Mouse (Mus musculus) retina, postnatal 1 day (tissue): Measurements from ENCODE around the gene Prtn3.
A peak's percentile ranks its signal among the peaks of the same experiment; 100 is the strongest.

Source experiments
- DNase-seq: peaks from one replicate; pipeline ENCODE4 v3.0.0-alpha.2; 2012

The Prtn3 gene

DNA sequence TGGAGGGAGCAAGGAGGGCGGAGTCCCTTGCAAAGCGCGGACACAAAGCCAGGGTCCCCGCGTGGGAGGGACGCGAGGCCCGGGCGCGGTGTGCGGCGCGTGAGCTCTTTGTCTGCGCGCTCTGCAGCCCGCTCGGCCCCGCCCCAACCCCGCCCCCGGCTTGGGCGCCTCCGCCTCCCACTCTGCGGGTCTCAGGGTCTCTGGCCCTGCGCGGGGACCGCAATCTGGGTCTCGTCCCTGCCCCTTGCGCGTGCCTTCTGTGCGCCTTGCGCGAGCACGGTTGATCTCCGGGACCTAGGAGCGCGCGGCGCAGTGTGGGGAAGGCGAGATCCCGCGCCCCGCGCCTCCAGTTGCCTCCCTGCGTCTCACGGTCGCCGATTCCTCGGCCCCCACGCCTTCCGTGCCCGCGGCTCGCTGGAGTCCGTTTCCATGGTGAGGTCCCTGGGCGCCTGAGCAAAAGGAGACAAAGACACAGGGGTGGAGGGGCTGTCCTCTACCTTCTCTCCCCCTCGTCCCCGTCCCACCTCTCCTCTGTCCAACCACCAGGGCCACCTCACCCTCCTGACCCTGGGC, at the start of gene Prtn3, which contains the start of gene Plppr3:
Gene Prtn3, plus strand, starts transcription at position 187 of the 573 bp plus-strand sequence.
Gene Plppr3, minus strand, starts transcription at position 345 of the 573 bp plus-strand sequence.
- peak; percentile 93 for DNase-seq

DNA sequence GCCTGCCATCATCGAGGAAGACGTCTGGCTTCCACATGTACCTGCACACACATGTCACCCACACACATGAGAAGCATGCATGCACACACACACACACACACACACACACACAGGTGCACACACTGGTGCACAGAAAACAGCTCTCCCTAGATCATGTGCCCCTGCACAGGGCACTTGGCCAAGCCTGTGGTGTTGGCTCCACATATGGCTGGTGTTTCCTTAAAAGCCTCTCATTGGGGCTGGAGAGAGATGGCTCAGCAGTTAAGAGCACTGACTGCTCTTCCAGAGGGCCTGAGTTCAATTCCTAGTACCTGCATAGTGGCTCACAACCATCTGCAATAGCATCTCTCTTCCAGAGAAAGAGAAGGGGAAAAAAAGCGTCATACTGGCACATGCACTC, 42.7 kb upstream of the Prtn3 start:
- DNase-seq, result no peak

DNA sequence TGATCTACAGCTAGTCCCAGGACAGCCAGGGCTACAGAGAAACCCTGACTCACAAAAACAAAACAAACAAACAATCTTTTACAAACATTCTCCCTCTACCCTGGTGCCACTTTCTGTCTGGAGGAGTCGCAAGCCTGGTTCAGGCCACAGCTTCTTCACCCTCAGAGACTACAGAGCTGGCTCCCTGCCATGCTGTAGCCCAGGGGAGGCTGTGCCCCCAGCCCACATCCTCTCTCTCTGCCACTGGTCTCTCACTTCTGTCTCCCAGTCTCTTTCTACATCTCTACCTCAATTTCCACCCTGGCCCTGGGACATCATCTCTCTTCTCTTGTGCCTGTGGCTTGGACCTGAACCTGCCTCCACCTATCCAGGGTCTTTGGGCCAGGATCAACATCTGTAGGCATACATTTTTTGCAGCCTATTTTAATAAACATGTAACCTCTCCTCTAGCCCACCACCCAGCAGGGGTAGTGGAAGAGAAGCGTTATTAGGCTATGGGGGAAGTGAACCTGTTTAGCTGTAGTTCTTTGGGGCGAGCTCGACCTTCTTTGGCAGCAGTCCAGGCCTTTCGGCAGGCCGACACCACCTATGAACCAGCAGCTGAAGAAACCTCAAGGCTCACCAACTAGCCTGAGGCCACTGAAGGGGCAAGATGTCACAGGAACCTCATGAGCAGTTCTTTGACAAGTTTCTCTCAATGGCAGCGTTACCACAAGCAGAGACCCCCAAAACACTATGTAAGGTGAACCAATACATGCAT, 42.1 kb upstream of the Prtn3 start:
- DNase-seq, result no peak

DNA sequence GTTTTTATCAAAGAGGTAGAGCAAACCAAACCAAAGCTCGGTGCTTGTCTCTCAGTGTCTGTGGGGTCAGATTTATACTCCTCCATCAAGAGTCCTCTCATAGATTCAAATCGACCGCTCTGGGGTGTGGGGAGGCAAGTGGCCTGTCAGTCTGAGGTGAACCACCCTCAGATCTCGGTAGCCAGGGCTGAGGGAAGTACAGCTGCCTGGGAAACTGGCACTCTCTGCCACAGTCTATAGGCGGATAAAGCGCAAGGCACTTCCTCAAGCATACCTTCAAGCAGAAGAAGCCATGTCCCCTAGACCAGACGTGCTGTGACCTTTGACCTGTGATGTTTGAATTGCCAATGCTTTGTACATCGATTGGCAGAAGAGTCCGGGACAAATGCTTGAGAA, 41.5 kb upstream of the Prtn3 start:
- DNase-seq, result no peak

DNA sequence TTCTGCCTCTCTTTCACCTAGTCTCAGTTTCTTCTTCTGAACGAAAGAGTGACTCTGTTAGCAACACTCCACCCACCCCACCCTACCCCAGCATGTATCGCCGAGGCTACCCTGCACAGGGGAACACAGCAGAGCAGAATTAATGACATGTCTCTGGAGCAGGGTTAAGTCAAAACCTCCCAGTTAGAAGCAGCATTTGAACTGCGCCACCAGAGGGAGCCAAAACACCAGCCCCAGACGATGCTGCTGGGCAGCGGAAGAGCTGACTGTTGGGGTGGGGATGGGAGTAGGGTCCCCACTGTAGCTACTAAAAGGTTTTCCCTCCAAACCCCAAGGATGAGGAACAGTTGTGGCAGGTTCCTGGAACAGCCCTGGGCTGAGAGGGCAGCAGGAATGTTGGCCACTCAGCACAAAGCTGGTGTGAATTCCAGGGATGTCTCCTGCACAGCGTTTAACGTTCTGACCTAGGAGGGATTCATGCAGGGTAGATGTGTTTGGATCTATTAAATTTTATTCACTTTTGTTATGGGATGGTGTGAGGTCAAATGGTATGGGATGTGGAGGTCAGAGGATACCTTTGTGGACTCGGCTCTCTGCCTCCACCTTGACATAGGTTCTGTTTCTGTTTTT, 39.4 kb upstream of the Prtn3 start:
- peak; percentile 87 for DNase-seq

DNA sequence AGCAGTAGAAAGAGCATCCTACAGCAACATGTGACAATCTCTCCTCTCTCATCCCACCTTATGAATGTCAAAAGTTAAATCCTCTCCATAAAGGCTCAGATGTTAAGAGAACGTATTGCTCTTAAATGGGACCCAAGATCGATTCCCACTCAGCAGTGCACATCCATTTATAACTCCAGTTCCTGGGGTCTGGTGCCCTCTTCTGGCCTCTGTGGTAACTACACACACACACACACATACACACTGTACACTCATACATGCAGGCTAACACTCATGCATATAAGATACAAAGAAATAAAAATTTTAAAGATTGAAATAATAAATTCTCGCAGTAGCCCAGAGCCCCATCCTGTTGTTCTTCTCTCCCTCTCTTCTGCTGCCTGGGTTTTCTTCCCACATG, 37.4 kb upstream of the Prtn3 start:
- DNase-seq, result no peak

DNA sequence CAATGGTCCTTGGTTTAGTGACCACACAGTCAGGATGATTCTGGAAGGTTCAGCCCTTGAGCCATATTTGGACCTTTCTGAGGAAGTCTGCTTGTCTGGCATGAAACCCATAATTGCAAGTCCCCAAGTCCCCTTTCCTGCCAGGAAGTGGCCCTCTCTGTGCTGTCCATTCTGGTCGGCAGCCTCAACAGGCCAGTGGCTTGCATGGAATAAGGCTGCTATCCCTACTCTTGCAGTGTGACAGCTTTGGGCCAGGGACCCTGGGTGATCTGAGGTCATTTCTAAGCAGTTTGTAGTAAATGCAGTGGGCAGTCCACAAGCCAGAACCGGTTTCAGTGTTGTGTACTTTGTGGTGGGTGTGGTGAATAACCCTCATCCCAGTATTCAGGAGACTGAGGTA, 36.1 kb upstream of the Prtn3 start:
- no peak for DNase-seq

DNA sequence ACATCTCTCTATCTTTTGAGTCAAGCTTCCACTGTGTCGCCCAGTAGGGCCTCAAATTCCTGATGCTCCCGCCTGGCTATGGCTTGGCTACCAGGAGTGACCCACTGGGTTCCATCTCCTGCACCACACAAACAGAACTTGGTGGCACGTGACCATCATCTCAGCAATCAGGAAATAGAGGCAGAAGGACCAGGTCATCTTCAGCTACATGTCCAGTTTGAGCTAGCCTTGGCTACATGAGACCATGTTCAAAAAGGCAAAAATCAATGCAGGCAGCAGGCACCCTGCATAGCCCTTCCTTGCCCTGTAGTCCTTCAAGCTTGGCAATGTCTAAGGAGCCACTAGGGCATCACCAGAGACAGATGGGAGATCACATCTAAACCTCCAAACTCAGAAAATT, 34.2 kb upstream of the Prtn3 start:
- DNase-seq, result no peak

DNA sequence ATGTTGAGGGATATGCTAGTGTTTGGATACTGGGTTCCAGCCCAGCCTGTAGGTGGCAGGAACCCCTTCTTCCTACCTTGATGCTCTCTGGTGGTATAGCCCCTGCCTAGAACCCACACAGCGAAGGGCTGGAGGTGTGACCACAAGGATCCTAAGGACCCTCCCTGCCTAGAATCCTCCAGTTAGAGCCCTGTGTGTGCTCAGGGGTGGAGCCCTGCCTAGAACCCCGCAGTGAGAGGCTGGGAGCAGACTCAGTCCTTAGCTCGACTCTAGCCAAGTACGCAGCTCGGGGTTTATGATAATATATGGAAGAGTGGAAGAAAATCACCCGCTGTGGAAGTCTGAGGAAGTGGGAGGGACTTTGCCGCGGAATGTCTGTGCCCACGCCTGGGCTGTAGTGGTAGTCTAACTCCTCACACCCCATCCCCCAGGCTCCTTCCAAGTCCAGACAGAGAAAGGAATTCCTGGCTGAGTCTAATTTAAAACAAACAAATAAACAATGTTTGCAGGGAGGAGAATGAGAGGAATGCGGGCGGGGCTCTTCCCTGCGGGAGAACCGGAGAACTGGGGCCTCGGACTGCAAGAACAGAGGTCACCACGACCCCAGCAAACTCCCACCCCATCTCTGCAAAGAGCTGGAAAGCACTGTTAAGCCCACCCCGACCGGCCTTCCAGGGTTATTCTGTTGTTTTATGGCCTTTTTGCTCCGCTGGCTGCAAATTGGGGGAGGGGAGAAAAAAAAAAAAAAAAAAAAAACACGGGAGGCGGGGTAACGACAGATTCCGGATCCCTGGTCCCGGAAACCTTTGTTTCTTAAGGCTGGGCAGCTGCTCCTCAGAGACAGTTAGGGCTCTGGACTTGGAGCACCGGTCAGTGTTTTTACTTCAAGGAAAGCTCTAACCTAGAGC, 33.4 kb upstream of the Prtn3 start:
- DNase-seq, result peak; percentile 75

DNA sequence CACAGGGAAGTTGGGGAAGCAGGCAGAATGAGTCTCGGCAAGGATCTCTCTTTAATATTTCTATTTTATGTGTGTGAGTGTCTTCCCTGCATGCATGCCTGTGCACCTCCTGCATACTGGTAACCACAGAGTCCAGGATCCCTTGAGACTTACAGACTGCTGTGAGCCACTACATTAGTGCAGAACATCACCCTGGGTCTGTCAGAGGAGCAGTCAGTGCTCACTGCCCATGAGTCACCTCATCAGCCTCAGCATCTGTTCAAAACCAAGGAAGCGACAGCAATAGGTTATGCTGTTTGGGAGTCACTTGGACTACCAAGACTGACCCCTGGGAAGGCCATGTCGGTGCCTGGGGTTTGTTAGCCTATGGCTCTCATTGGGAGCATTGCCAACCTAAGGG, 32.0 kb upstream of the Prtn3 start:
- DNase-seq, result no peak

DNA sequence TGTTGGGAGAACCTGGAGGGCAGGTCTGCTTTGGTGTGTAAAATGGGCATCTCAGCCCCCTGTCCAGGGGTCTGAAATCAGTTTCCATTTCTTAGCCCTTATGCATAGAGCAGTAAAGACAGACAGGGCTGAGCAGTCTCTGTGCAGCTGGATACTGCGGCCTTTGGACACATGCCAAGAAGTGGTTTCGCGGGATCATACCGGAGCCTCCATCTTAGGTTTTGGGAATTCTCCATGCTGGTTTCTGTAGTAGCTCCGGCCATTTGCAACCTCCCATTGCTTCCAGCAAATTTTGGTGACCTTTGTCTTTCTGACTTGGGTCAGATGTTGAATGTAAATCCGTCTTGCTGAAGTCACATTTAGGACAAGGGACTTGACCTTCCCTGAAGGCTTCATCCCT, 30.8 kb upstream of the Prtn3 start:
- peak; percentile 60 for DNase-seq

DNA sequence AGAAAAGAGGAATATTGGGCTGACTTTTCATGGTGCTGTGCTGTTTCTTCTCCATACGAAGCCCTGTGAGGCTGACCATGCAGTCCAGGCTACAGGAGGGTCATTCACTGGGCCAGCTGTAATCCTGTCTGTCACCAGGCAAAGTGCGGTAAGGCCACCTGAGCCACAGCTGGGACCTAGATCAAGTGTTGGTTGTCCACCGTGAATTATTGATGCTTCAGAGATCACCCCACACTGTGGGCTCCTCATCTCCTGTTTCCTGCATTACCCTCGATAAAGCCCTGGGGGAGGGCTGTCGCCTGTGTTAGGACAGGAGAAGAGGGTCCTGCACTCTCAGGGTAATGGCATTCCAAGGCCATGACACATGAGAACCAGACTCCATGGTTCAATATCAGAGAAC, 27.7 kb upstream of the Prtn3 start:
- DNase-seq, result no peak

DNA sequence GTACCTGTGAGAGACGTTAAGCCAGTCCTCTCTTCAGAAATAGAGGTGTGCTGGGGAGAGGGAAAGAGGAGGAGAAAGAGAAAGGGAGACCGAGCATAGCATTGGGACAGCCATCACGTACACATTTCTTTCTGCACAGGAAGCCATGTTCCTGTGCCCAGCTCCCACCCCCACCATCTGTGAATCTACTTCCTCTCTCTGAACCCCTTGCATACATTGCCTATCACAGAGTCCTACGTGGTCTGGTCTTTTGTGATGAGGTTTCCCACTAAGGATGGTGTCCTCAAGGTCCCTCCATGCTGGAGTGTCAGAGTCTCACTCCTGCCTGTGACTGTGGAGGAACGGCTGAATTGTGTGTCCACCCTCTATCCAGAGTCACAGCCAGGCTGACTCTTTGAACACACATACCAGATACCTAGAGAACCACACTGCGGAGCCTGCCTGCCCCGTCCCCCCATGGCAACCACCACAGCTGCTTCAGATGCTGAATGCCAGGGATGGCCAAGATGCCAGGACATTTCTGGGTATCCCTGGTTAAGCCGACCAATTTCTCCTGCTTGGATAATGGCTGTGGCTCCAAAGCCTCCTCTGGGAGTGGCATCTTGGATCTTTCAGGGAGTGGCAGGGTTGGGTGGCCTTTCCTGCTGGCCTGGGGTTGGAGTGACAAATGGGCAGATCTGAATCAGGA, 24.2 kb upstream of the Prtn3 start:
- no peak for DNase-seq

DNA sequence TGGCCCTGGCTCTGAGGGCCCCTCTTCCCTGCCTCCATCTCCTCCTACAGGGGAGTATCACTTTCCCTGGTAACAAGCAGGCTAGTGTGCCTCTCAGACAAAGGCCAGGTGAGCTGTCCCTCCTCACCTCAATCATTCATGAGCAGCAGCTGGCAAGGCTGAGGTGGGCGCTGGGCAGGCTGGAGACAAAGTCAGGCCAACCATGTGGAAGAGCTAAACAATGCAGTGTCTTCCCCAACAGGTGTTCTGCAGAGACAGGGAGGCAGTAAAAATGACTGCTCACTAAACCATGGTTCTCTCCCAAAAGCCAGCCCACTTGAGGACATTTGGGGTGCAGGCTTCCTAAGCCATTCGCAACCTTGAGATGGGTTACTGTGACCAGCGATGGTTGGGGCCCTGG, 22.6 kb upstream of the Prtn3 start:
- no peak for DNase-seq

DNA sequence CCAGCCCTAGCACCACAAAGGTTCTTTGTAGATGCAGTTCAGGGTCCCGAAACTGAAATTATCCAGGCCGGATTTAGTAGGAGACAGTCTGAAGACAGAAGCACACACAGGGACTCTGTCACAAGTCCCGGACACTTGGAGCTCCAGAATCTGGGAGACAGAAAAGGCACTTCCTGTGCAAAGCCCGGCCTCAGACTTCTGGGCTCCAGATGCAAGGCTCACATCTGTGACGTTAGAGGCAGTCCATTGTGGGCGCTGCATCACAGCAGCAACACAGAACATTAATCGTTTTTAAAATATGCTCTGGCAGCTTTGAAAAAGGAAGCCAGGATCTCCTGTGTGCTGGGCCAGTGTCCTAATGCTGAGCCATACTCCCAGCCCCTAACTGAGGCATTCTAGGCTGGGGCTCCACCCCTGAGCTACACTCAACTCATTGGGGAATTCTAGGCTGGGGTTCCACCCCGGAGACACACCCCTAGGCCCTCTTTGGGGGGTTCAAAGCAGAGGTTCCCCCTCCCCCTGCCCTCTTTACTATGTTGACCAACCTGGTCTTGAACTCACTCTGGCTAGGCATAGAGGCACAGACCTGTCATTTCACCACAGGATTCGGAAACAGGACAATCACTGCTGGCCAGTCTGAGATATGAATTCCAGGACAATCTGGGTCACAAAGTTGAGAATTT, 22.0 kb upstream of the Prtn3 start:
- no peak for DNase-seq

DNA sequence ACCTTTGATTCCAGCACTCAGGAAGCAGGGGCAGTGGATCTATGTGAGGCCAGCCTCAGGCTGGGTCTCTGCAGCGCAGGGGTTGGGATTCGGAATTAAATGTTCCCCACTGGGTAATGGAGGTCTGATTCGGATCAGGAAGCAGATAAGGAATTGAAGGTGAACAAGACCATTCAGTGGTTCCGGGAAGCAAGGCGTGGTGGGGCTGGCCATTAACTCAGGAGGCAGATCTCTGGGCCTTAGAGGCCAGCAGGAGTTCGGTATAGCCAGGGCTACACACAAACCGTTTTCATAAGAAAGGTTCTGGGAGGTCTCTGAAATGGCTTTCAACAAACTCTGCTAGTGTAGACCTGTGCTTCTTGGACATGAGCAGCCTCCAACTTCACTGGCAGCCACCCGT, 21.4 kb upstream of the Prtn3 start:
- DNase-seq, result no peak

DNA sequence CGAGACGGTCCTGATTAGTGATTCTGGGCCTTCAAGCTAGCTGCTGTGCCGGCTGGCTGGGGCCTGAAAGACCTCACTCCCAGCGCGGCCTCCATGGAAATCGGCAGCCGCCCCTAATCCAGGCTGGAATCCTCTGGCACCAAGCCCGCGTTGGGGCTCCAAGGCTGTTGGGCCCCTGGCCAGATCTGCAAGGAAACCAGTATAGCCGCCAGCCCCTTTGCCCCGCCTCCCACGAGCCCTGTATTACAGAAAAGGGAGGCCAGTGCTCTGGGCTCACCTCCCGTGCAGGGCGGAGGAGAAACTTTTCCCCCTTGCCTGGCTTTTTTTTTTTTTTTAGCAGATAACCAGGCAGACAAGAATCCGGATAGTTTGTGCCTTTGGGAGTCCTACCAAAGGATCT, 20.9 kb upstream of the Prtn3 start:
- DNase-seq, result peak; percentile 96

DNA sequence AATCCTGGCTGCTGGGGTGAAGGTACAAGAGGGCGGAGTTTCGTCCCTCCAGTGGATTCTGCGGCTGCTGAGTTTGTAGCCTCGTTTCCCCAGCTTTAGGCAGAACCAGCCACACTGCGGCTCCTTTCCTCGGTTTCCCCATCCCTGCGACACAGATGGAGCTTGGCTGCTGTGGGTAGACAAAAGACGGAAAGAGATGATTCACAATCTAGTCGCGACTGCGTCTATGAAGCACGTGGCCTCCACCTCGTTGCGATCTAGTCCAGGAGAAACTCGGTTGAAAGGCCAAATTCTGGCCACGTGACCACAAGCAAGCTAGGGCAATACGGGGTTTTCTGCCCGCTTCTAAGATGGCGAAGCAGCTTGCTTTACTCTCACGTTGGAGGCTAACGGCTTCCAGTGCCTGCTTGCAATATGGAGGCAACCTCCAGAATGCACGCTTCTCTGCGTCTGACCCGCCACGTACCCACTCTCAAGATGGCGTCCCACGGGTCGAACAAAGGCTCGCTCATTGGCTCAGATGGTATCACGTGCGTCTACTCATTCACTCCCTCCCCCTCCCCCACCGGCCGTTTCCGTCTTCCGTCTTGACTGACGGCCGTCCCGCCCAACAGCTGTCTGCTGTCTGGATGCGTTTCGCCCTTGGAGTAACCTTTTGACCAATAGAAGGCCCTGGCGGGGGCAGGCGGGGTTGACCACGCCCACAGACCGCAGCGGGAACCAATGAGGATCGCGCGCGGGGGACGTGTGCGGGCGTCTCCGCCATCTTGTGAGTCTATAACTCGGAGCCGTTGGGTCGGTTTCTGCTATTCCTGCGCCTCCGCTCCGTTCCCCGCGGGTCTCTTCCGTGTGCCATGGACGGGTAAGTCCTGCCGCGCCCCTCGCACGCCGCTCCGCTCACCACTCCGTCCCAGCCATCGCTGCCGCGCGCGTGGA, 20.1 kb upstream of the Prtn3 start, which contains the start of gene Ptbp1:
Gene Ptbp1, plus strand, starts transcription at position 568 of the 936 bp plus-strand sequence.
- DNase-seq, result peak; percentile 100

DNA sequence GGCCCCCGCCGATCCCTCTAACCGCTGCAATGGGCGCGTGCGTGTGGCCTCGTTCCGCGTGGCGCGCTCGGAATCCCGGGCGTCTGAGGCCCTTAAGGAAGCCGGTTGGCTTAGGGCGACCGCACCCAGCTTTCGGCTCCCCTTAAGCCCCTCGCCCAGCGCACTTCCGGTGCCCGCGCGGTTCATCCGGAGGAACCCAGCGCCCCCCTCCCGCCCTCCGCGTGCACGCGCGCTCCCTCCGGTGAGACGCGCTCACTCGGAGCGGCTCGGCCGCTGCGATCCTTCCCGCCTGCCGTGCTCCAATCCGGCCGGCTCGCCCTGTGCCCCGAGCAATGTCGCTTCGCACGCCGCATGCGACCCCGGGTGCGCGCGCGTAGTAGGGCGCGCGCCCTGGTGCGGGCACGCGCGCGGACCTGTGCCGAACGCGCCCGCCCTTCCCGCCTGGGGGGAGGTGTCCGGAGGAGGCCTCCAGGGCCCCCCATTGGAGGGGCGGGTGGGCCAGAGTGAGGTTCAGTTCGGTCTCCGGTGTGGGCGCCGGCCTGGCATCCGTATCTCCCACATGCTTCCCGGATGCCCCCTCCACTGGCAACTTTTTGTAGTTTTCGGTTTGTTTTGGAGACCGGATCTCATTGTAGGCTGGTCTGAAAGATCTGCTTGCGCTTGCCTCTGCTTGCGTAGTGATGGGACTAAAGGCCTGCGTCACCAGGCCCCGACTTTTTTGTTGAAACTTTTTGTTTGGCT, 19.3 kb upstream of the Prtn3 start:
- DNase-seq, result peak; percentile 88
